19 mouse cellular contexts compared by ENCODE assay signal in genomic region chr1:153347040-153347439, GRCm38 (mm10).
"Had no signal": no experiment of that assay in that cellular context is flagged by ENCODE, and none has a peak within 500 bp of the region (broad histone marks: within the 10 kb centered on the region; RNA-seq: fewer than 3 reads in every experiment).

No protein-coding gene starts in this region.

- H3K9me3 ChIP-seq: midbrain, embryonic 12.5 days; midbrain, embryonic 15.5 days; neural tube, embryonic 12.5 days; neural tube, embryonic 15.5 days had no signal

- H3K27me3 ChIP-seq: midbrain, embryonic 12.5 days; midbrain, embryonic 15.5 days; neural tube, embryonic 12.5 days; neural tube, embryonic 15.5 days had no signal

- H3K9ac ChIP-seq: liver, embryonic 14.5 days; liver, postnatal 0 days; lung, embryonic 14.5 days; midbrain, embryonic 12.5 days; midbrain, embryonic 15.5 days; neural tube, embryonic 12.5 days; neural tube, embryonic 15.5 days had no signal

- H3K4me3 ChIP-seq: layer of hippocampus, adult 2 months; midbrain, embryonic 12.5 days; midbrain, embryonic 15.5 days; neural tube, embryonic 12.5 days had no signal

- H3K27ac ChIP-seq: layer of hippocampus, adult 2 months; liver, embryonic 14.5 days; macrophage; midbrain, embryonic 12.5 days; midbrain, embryonic 15.5 days; neural tube, embryonic 12.5 days; neural tube, embryonic 15.5 days; stomach, postnatal 0 days had no signal

- H3K36me3 ChIP-seq: midbrain, embryonic 12.5 days; midbrain, embryonic 15.5 days; neural tube, embryonic 12.5 days; neural tube, embryonic 15.5 days had no signal

- DNase-seq: kidney, postnatal 25 days; layer of hippocampus, adult 9-11 months; liver, postnatal 0 days; lung, embryonic 14.5 days; right cerebral cortex, adult 18-20 months; right cerebral cortex, postnatal 14 days; right cerebral cortex, postnatal 4 days; thymus, adult 2 months; thymus, postnatal 14 days; thymus, postnatal 4 days had no signal

- H3K4me1 ChIP-seq: midbrain, embryonic 12.5 days; midbrain, embryonic 15.5 days; neural tube, embryonic 12.5 days had no signal

- ATAC-seq: liver, postnatal 0 days; lung, postnatal 0 days; midbrain, embryonic 15.5 days had no signal

- H3K4me2 ChIP-seq: lung, embryonic 14.5 days; midbrain, embryonic 12.5 days; neural tube, embryonic 12.5 days had no signal
